Mouse (Mus musculus) G1E (cell line): ENCODE measurements around the gene Man2a1.

Experiments
- CTCF ChIP-seq: IDR thresholded peaks from 2 replicates; pipeline ENCODE4 v1.5.1; 2012; ENCODE audit warnings: low read depth, low read length, inconsistent platforms, mixed read lengths
- GATA1 ChIP-seq: IDR thresholded peaks from 2 replicates; pipeline ENCODE4 v1.6.1; 2012; ENCODE audit warnings: borderline replicate concordance, low read length, inconsistent platforms, mixed read lengths
- POLR2AphosphoS5 ChIP-seq: IDR thresholded peaks from 2 replicates; pipeline ENCODE4 v1.6.1; 2012; ENCODE audit warnings: low read depth, low read length, inconsistent platforms; ENCODE audit not compliant: insufficient replicate concordance
- TAL1 ChIP-seq: conservative IDR thresholded peaks from 2 replicates; pipeline ENCODE4 v1.6.1; 2012; ENCODE audit warnings: low read depth, low read length, inconsistent platforms, mixed read lengths

- TF ChIP-seq CTCF = no peak
- no peak for TF ChIP-seq GATA1
- no peak for TF ChIP-seq TAL1
- TF ChIP-seq POLR2AphosphoS5 = no peak
These were observed 14.3 kb downstream of the Man2a1 start for GRCm38 (mm10) chr17:64614804-64615203.
